Mouse (Mus musculus): ENCODE measurements at regions not wholly inside any gene's neighbourhood (a gene's known extent, or its start where the extent isn't known, plus 50 kb on each side); places are given as distances from the start of the nearest gene placed in this dataset.

DNA sequence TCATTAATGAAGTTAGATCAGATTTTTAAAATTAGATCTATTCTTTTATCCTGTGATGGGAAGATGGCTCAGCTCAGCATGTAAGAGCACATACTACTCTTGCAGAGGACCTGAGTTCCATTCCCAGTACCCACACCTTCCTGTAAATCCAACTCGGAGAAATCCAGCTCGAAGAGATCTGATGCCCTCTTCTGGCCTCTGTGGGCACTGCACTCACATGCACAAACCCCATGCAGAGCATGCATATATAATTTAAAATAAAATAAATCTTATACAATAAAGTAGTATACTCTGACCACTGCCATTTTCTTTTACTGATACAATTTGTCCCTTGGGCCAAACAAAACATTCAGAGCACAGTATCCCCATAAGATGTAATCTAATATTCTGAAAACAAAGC lies 245.2 kb downstream of the Prdm2 start:
- in situ Hi-C loops (cut with MboI; ENCODE audit: low pct_ligation_motif_present, low pct_unique_long_range_greater_than_20kb, low sequenced_read_pairs): no loop called here
- Histone ChIP-seq H3K9me3 (replicated peaks; ENCODE audit: low read length) (peaks cover 61% of the 10 kb centered on the region), H3K9ac (ENCODE audit: insufficient read depth, low read depth) (no peak overlapping the region), H3K27me3 (replicated peaks) (no peaks in the 10 kb centered on the region), H3K36me3 (replicated peaks in 1 of 2; ENCODE audit: control insufficient read depth in 1 of 2, insufficient read depth in 1 of 2, low read length in 1 of 2) (no peaks in the 10 kb centered on the region), H3K4me3 (replicated peaks in 1 of 3; ENCODE audit: low read depth in 2 of 3, low read length in 2 of 3, poor library complexity in 1 of 3) (no peak overlapping the region), H3K4me2 (ENCODE audit: insufficient read depth, low read depth, poor library complexity, severe bottlenecking) (no peak overlapping the region), H3K4me1 (ENCODE audit: control insufficient read depth in 1 of 2, insufficient read depth in 2 of 2) (no peaks in the 10 kb centered on the region), H3K27ac (ENCODE audit: insufficient read depth, low read depth) (no peak overlapping the region), H3K79me2 (replicated peaks; ENCODE audit: control insufficient read depth, extremely low read depth, insufficient read depth, poor library complexity, severe bottlenecking) (no peaks in the 10 kb centered on the region)
- no peak for DNase-seq (ENCODE audit: extremely low read depth)
- TF ChIP-seq BHLHE40 (IDR thresholded peaks at IDR 0.05; ENCODE audit: low read depth, low read length) (no peak), SIN3A (IDR thresholded peaks at IDR 0.05; ENCODE audit: low read length) (no peak), TCF12 (IDR thresholded peaks at IDR 0.05; ENCODE audit: low read depth, low read length) (no peak), NRF1 (IDR thresholded peaks at IDR 0.05; ENCODE audit: low read depth, low read length) (no peak), MAX (IDR thresholded peaks at IDR 0.05; ENCODE audit: low read length) (no peak), MXI1 (IDR thresholded peaks at IDR 0.05; ENCODE audit: low read depth, low read length) (no peak), JUND (conservative IDR thresholded peaks at IDR 0.05; ENCODE audit: low read depth, low read length) (no peak), USF2 (conservative IDR thresholded peaks at IDR 0.05; ENCODE audit: low read depth, low read length) (no peak), ELF1 (IDR thresholded peaks at IDR 0.05; ENCODE audit: low read depth, low read length) (no peak), ZNF384 (IDR thresholded peaks at IDR 0.05; ENCODE audit: low read depth, low read length) (no peak), HCFC1 (IDR thresholded peaks at IDR 0.05; ENCODE audit: low read depth, low read length) (no peak), CTCF (conservative IDR thresholded peaks at IDR 0.05 in 1 of 2, IDR thresholded peaks at IDR 0.05 in 1 of 2; ENCODE audit: low read depth in 2 of 2, low read length in 2 of 2) (no peak), ETS1 (conservative IDR thresholded peaks at IDR 0.05; ENCODE audit: low read depth, low read length) (no peak), JUN (IDR thresholded peaks at IDR 0.05; ENCODE audit: insufficient read depth, low read depth, low read length) (no peak), UBTF (IDR thresholded peaks at IDR 0.05; ENCODE audit: low read depth, low read length) (no peak), MEF2A (IDR thresholded peaks at IDR 0.05; ENCODE audit: borderline replicate concordance, low read depth, low read length) (no peak), USF1 (IDR thresholded peaks at IDR 0.05; ENCODE audit: low read depth, low read length) (no peak), PAX5 (IDR thresholded peaks at IDR 0.05; ENCODE audit: low read length) (no peak), NELFE (IDR thresholded peaks at IDR 0.05; ENCODE audit: low read depth, low read length) (no peak), KAT2A (IDR thresholded peaks at IDR 0.05; ENCODE audit: insufficient replicate concordance, low read length) (no peak)
- dilution Hi-C loops (cut with MboI; ENCODE audit: extremely low pct_ligation_motif_present, extremely low pct_unique_long_range_greater_than_20kb, low sequenced_read_pairs): no loop called here

DNA sequence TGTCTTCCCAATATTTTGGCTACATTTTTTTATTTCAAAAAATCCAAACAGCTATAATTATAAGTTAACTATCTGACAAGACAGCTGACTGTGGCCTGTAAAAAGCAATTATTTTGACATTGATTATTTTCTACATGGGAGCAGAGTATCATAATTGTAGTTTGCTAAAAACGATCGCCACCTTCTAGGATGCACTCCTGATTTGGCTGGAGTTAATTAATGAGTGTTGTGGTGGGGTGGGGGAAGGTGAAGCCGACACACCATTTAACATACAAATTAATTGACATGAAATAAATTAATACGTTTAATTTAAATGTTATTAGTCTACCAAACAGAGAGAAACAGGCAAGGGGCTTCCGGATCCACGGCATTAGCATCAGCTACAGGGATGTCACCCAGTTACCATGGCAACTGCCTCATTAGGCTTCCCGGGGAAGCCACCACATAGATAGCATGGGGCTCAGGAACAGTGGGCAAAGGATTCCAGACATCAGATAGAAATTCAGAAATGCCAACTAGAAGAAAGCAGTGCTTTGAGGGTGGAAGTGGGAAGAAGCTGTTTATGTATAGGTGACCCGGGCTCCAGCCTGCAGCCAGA lies 255.9 kb downstream of the Prdm2 start:
- no peaks in the 10 kb centered on the region for H3K27me3 ChIP-seq (replicated peaks)
- dilution Hi-C loops (cut with MboI; ENCODE audit: extremely low pct_ligation_motif_present, extremely low pct_unique_long_range_greater_than_20kb, low sequenced_read_pairs): no loop called here
- H3K4me1 ChIP-seq (ENCODE audit: control insufficient read depth in 1 of 2, insufficient read depth in 2 of 2): no peaks in the 10 kb centered on the region
- H3K27ac ChIP-seq (ENCODE audit: insufficient read depth, low read depth): no peak overlapping the region
- H3K9me3 ChIP-seq (replicated peaks; ENCODE audit: low read length): peaks cover 71% of the 10 kb centered on the region
- no peak overlapping the region for H3K9ac ChIP-seq (ENCODE audit: insufficient read depth, low read depth)
- DNase-seq (ENCODE audit: extremely low read depth): no peak
- H3K36me3 ChIP-seq (replicated peaks in 1 of 2; ENCODE audit: control insufficient read depth in 1 of 2, insufficient read depth in 1 of 2, low read length in 1 of 2): no peaks in the 10 kb centered on the region
- H3K4me2 ChIP-seq (ENCODE audit: insufficient read depth, low read depth, poor library complexity, severe bottlenecking): no peak overlapping the region
- H3K4me3 ChIP-seq (replicated peaks in 1 of 3; ENCODE audit: low read depth in 2 of 3, low read length in 2 of 3, poor library complexity in 1 of 3): no peak overlapping the region
- TF ChIP-seq MYC (IDR thresholded peaks at IDR 0.05; ENCODE audit: low read depth, low read length) (no peak), KAT2A (IDR thresholded peaks at IDR 0.05; ENCODE audit: insufficient replicate concordance, low read length) (no peak), MXI1 (IDR thresholded peaks at IDR 0.05; ENCODE audit: low read depth, low read length) (no peak), TBP (conservative IDR thresholded peaks at IDR 0.05; ENCODE audit: low read depth, low read length) (no peak), SIN3A (IDR thresholded peaks at IDR 0.05; ENCODE audit: low read length) (no peak), ELF1 (IDR thresholded peaks at IDR 0.05; ENCODE audit: low read depth, low read length) (no peak)
- no peaks in the 10 kb centered on the region for H3K79me2 ChIP-seq (replicated peaks; ENCODE audit: control insufficient read depth, extremely low read depth, insufficient read depth, poor library complexity, severe bottlenecking)
- in situ Hi-C loops (cut with MboI; ENCODE audit: low pct_ligation_motif_present, low pct_unique_long_range_greater_than_20kb, low sequenced_read_pairs): no loop called here

Measured in CH12.LX (cell line).